Mouse (Mus musculus) megakaryocyte progenitor cell, adult 5-6 weeks (primary cell): ENCODE data around the gene A930017K11Rik. TPM values are rescaled to one million over a fixed set of nuclear protein-coding genes. Genes with fewer than 3 reads are reported as not detected.
A peak's percentile ranks its signal among the peaks of the same experiment; 100 is the strongest.

Experiments
- ATAC-seq: replicated peaks from 2 replicates; pipeline ENCODE4 v1.8.0; 2016; ENCODE audit warnings: mild to moderate bottlenecking, moderate TSS enrichment, inconsistent platforms; ENCODE audit not compliant: poor library complexity
- total RNA-seq, 2 experiments: library from RNA; stranded (forward) in 1 of 2; stranded (reverse) in 1 of 2; fragments of 157-497, 149-512 nt in 1 of 2; fragments of 200-1000 nt in 1 of 2; gene quantifications; 2 replicates each; pipeline versions ENCODE4 v1.2.3 to v1.2.4; 2015 to 2017

A930017K11Rik gene
- total RNA-seq, 2 experiments from 2014 or later, result not detected

GRCm38 (mm10) chr17:25941511-25942241 is 10.7 kb downstream of the A930017K11Rik start:
- peak; percentile 59 for ATAC-seq

DNA sequence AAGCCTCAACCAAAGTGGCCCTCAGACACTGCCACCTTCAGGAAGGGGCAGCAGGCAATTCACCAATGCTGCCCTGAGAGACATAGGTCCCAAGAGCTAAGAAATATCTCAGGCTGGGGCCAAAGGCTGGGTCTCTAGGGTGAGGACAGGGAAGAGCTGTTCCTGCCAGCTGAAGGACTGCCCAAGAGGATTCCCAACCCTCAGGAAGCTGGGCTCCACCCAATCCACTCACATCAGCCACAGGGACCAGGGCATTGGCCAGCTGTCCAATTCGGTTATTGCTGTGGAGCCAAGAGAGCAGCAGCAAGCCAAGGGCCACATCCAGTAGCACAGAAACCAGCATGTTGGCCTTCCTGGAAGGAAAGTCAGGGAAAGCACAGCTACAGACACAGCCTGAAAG is 17.8 kb downstream of the A930017K11Rik start:
- no peak for ATAC-seq

DNA sequence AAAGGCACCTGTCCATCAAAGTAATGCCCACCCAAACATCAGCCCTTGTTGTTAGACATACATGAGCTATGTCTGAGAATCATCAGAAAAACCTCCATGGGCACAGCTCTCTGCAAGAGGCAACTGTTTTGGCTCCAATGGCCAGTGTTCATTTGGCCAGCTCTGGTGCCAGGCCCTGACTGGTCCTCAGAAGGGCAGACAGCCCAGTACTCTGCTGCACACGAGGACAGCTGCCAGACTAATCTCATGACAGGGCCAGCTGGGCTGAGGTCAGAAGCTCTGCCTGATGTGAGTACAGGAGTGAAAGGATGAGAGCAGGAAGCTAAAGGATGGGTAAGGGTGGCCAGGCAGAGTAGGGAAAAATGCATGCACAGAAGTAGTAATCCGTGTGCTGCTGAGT is 27.0 kb downstream of the A930017K11Rik start:
- ATAC-seq, result no peak

DNA sequence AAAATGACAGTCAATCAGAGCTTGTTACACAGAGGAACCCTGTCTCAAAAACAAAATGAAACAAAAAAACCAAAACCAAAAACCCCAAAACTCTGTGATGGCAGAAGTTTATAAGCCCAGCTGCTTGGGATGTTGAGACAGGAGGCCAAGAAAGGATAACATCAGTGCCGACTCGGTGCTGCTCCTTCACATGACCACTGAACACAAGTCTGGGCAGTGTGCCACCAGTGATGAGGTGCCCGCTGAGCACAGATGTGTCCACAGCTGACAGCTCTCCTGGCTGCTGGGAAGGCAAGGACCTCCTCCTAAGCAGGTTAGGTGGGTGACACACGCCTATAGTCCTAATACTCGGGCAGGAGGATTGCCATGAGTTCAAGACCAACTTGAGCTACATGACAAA is 30.2 kb downstream of the A930017K11Rik start:
- ATAC-seq, result no peak

GRCm38 (mm10) chr17:25919786-25920642 is 32.4 kb downstream of the A930017K11Rik start:
- peak; percentile 87 for ATAC-seq

GRCm38 (mm10) chr17:25919144-25919785 is 33.1 kb downstream of the A930017K11Rik start, which contains the start of gene Rab40c:
TSS of gene Rab40c (minus strand) at chr17:25919727.
- no peak for ATAC-seq

DNA sequence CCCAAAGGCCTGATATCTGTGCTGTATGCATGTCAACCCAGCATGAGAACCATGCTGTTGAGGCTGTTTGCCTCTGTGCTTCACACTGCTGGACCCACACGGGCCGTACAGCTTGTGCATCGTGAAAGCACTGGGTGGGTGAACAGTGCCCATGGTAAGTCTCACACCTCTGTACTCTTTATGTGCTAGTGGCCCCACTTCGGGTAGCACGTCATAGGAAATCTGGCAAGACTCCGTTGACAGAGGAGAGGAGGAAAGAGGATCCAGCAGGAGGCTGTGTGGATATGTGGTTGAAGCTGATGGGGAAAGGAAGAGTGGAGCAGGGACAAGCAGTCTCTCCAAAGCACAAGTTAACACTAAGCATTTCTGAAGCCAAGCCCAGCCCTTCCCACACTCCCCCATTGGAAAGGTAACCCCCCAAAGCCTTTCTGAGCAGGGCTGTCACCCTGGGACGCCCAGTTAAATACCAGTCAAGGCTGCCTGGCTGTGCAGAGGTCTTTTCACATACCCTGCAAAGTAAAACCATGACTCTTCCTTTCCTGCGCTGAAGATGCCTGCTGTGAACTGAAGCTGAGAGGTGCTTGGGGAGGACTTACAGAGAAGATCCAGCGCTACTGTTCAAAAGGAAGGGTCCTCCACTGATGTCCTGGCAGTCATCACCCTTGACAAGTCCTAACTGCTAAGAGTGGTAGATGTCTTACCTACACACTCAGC is 34.2 kb downstream of the A930017K11Rik start:
- ATAC-seq, result no peak

GRCm38 (mm10) chr17:25916931-25917647 is 35.3 kb downstream of the A930017K11Rik start:
- ATAC-seq, result no peak

- ATAC-seq, result no peak
These were observed 38.1 kb downstream of the A930017K11Rik start for GRCm38 (mm10) chr17:25914295-25914694.

- peak; percentile 54 for ATAC-seq
These were observed 38.5 kb downstream of the A930017K11Rik start for GRCm38 (mm10) chr17:25913877-25914275.

GRCm38 (mm10) chr17:25913186-25913876 is 39.0 kb downstream of the A930017K11Rik start:
- 0 out of 2 replicates have a peak, but pooled peaks have one; percentile 14 for ATAC-seq

DNA sequence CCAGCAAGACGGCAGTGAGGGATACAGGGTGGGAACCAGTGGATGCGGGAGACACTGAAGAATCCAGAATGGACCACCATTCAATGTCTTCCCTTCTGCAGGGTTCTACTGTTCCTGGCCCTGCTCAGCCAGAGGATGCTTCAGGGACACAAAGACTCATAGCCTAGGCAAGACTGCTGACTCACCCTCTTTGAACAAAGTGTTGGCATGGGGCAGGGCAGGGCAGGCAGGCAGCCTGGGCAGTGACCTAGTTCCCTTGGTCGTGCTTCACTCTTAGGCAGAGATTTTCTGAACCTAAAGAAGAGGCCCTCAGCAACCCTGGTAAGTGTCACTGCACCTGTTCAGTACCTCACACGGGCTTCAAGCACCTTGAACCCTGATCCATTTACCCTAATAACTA is 40.5 kb downstream of the A930017K11Rik start:
- 0 out of 2 replicates have a peak, but pooled peaks have one; percentile 23 for ATAC-seq

- ATAC-seq, result no peak
These were observed 44.7 kb downstream of the A930017K11Rik start for GRCm38 (mm10) chr17:25907640-25908039.

DNA sequence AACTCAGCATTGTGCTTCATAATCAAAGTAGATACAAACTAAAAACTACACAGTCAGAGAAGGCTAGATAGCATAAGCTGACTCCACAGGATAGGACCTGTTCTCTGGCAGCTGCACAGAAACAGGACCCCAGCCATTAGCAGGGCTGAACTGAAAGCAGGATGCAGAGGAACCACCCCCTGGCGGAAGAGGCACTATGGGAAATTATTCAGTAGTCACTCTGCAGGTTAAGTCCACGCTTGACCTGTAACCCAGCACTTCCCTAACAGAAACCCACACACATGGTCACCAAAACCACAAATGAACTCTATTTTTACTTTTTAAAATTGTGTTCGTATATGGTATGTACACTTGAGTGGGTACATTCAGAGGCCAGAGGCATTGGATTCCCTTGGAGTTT is 49.3 kb downstream of the A930017K11Rik start:
- ATAC-seq, result no peak

DNA sequence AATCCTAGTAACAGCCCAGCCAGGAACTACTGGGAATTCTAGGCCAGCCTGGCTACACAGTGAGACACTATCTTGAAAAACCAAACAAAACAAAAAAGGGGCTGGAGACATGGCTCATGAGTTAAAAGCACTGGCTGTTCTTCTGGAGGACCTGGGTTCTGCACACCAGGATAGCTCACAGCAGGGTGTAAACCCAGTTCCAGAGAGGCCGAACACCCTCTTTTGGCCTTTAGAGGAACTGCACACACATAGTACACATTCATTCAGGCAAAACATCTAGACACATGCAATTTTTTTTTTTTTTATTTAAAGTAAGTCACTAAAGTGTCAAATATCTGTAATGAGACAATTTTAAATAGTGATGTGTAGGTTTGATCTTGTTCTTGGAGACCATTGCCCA is 52.2 kb downstream of the A930017K11Rik start:
- ATAC-seq, result no peak
